Mouse (Mus musculus): ENCODE measurements around the gene Sh3pxd2a.

GRCm38 (mm10) chr19:47213470-47213869, 250.7 kb downstream of the Sh3pxd2a start:
- peak; percentile 20 for TF ChIP-seq CTCF (IDR thresholded peaks at IDR 0.05)
- no peak for TF ChIP-seq EP300 (IDR thresholded peaks at IDR 0.05; ENCODE audit: insufficient read depth, low read depth, low read length)
- TF ChIP-seq POLR2A (IDR thresholded peaks at IDR 0.05; ENCODE audit: insufficient read depth, low read depth, low read length), result no peak

Measured in heart, adult 2 months (tissue).